Mouse (Mus musculus): Measurements from ENCODE around the gene Ube4b.
"Not testable (repeated sequence)": the region's sequence is repeated elsewhere in the genome, so short reads cannot be mapped to it uniquely, and the experiment has no call there.

Gene Ube4b

DNA sequence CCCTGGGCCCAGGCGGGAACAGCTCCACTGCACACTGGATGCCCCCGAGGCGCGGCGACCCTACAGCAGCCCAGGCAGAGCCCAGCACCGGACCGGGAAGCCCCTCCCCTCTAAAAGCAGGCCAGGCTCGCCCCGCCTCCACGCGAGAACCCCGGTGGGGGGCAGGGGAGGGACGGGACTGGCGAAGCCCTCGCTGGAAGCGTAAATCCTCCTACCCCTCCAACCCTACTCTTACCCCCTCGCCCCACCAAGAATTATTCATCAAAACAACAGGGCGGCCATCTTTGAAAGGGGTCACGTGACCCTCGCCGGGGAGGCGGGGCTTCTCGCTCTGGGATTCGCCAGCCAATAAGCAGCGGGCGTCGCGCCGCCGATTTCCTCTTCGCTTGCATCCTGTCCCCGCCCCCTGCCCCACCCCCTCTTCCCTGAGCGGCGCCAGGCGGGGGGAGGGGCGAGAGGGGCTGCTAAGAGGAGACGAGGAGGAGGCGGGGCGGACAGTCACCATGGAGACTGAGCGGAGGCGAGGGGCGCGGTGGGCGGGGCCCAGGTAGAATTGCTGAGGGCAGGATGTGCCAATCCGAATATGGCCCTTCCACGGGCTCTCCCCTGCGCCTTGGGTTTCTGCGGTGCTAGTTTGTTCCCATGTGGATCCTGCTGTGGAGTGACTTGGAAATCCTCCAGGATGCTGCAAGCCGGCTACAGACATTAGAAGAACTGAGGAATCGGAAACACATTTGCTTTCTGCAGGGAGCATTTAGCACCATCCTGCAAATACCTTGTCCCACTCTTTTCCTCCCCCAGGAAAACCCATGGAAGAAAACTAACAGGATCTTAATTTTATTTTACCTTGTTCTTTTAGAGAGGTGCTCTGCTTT is at the start of gene Ube4b:
Gene Ube4b (minus strand): TSS at position 425 of the 875 bp plus-strand sequence.
- peak; percentile 100 for DNase-seq

DNA sequence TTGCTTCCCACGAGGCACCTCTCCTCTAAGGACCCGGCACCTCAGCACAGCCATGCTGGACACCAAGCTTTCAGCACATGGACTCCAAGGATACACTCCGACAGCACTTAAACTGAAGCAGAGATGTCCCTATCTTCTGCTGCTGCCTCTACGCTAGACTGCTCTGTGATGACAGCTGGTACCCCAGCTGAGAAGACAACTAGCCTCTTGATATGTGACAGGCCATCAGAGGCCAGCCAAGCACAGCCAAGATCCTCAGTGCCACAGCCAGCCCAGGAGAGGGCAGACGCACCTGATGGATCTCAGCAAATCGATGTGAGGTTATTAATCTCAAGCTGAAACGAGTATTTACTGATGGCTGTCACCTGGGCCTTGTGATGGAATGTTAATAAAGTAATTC is 48.5 kb upstream of the Ube4b start:
- DNase-seq, result no peak

- no peak for DNase-seq
Measured at GRCm38 (mm10) chr4:149469557-149469956, 43.0 kb upstream of the Ube4b start.

- DNase-seq, result no peak
Measured at GRCm38 (mm10) chr4:149463435-149463950, 36.9 kb upstream of the Ube4b start.

GRCm38 (mm10) chr4:149462305-149462971 is 35.9 kb upstream of the Ube4b start:
- DNase-seq, result no peak

- no peak for DNase-seq
Measured at GRCm38 (mm10) chr4:149461579-149462304, 35.2 kb upstream of the Ube4b start.

- DNase-seq, result not testable (repeated sequence)
Measured at GRCm38 (mm10) chr4:149460475-149460874, 33.9 kb upstream of the Ube4b start.

- no peak for DNase-seq
Measured at GRCm38 (mm10) chr4:149459425-149459824, 32.9 kb upstream of the Ube4b start.

- DNase-seq, result no peak
Measured at GRCm38 (mm10) chr4:149458526-149458925, 32.0 kb upstream of the Ube4b start.

- no peak for DNase-seq
Measured at GRCm38 (mm10) chr4:149457831-149458430, 31.4 kb upstream of the Ube4b start.

DNA sequence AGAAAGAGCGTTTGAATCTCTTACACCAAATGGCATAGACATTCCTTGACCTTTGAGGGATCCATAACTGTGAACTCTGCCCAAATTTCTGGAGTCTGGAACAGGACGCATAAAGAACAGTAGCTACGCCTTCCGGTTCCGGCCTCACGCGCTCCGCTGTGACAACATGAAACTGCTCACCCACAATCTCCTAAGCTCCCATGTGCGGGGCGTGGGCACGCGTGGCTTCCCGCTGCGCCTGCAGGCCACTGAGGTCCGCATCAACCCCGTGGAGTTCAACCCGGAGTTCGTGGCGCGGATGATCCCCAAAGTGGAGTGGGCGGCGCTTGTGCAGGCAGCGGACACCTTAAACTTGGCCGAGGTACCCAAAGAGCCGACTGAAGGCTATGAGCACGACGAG is 30.6 kb upstream of the Ube4b start:
- not testable (repeated sequence) for DNase-seq

DNA sequence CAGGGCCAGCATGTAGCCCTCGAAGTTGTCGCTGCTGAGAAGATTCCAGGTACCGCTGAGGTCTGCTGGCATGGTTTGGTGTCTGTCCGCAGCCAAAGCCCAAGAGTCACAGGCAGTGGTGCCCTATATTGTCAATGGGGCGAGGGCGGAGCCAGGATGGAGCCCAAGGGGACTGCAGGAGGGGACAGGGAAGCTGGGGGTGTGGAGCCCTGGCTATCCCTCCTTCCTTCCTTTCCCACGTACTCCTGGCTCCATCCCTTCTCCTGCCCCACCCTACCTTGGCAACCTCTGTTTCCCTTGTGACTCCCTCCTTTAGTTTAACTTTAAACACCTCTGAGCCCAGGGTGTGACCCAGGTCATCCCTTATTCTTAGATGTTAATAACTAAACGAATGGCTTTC is 28.3 kb upstream of the Ube4b start, which contains the start of gene Rbp7:
Gene Rbp7 (minus strand): TSS at position 100 of the 400 bp plus-strand sequence.
- no peak for DNase-seq

GRCm38 (mm10) chr4:149454263-149454662 is 27.7 kb upstream of the Ube4b start:
- DNase-seq, result no peak

GRCm38 (mm10) chr4:149453656-149454055 is 27.1 kb upstream of the Ube4b start:
- DNase-seq, result peak; percentile 33

- no peak for DNase-seq
Measured at GRCm38 (mm10) chr4:149450636-149451035, 24.1 kb upstream of the Ube4b start.

DNA sequence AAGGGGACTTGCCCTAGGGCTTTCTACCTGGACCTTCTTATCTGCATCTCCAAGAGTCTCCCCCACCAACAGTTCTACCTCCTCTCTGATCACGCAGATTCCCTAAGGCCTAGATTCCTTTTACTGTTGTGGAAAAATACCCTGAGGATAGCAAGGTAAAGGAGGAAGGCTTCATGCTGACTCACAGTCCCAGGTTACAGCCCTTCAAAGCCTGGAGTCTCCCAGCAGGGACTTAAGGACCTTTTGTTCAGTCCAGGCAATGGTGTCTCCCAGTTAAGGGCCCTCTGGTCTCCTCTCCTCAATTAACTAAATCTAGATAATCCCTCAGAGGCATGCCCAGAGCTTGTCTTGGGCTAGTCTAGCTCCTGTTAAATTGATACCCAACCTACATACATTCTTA is 19.8 kb upstream of the Ube4b start:
- no peak for DNase-seq

DNA sequence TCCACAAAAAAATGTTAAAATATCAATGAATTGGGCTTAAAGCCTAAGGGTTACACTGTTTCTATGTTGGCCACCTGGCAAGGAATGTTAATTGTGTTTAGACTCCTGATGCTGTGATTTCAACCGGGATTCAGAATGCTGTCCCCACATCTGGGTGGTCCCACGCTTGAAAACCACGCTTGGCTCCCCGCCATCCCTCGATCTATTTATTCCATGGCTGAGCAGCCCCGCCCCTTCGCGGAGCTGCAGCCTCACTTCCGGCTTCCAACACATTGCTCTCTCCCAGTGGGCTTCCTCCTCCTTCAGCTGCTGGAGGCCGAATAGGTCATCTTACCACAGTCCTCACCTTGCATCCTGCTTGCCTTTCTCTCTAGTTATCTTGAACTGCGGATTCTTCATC is 19.3 kb upstream of the Ube4b start:
- peak; percentile 86 for DNase-seq

DNA sequence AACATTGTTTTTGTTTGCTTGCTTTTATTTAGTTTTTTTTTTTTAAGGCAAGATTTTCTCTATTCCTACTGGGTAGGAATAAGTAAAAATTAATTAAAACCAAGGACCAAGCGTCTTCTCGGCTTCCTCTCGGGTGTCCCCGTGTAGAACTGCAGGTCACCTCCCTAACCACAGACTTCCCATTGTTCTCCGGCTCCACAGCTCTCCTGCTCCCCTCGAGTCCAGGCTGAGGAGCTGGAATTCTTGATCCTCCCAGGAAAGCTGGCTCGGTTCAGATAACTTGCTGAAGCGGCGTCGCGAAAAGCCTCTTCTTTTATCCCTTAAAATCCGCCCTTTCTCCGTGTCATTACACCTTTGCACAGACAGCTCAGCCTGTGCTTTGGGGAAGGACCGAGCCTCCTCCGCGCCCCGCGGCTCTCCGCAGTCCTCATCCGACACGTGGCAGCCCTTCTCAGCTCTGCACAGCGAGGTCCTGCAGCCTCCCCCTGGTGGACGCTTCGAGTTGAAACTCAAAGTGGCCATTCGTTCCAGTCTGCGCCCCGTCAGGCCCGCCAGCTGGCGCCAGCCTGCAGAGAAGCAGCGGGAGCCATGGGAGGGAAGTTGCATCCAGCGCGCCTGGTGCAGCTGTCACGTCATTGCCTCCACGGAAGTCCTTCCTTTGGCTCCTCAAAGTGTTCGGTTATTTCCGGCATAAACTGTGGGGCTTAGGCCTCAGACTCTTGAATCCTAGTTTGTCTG is 18.6 kb upstream of the Ube4b start:
- peak; percentile 97 for DNase-seq

- no peak for DNase-seq
Measured at GRCm38 (mm10) chr4:149444465-149444864, 17.9 kb upstream of the Ube4b start.

- DNase-seq, result no peak
Measured at GRCm38 (mm10) chr4:149442436-149442835, 15.9 kb upstream of the Ube4b start.

DNA sequence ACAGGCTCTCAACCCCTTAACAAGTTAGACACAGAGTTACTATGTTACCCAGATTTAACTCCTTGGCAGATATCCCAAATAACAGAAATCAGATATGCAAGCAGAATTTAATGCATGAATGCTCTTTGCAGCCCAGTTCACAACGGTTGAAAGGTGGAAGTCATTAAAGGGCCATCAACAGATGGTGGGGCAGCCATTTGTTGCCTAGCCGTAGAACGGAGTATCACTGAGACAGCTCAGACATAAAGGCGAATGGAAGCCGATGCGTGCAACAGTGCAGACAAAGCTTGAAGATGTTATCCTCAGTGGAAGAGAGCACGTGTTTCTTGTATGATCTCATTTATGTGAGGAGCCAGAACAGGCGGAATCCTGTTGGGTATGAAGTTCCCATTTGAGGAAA is 14.0 kb upstream of the Ube4b start:
- DNase-seq, result no peak

DNA sequence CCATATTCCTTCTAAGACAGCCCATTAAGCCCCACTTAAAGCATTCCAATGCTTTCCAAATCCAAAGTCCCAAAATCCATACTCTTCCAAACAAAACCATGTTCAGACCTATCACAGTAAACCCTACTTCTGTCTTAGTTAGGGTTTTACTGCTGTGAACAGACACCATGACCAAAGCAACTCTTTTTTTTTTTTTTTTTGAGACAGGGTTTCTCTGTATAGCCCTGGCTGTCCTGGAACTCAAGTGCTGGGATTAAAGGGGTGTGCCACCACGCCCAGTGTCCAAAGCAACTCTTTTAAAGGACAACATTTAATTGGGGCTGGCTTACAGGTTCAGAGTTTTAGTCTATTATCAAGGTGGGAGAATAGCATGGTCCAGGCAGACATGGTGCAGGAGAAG is 5.3 kb upstream of the Ube4b start:
- DNase-seq, result not testable (repeated sequence)

Data from embryo, embryonic 11 days (tissue).